Mouse (Mus musculus) mouse embryonic stem cell (cell line): ENCODE results near the gene Col6a2.

Experiments used
- in situ Hi-C, 2 experiments: fragments of 300-500 bp; cut with MboI; formaldehyde crosslinking; loops; 1 replicate in 1 of 2; 3 replicates in 1 of 2; pipeline ENCODE4 v1.14.3; 2019 to 2020; ENCODE audit warnings: low sequenced_read_pairs in 2 of 2, low pct_unique_long_range_greater_than_20kb in 1 of 2, mixed read lengths in 1 of 2; ENCODE audit not compliant: unreplicated experiment in 1 of 2

Col6a2 gene

GRCm38 (mm10) chr10:76641894-76642627 is 18.6 kb upstream of the Col6a2 start:
- in situ Hi-C loops, result no loop called here

- in situ Hi-C loops, result no loop called here
Measured at GRCm38 (mm10) chr10:76639952-76640351, 16.5 kb upstream of the Col6a2 start.

- in situ Hi-C loops, result no loop called here
Measured at GRCm38 (mm10) chr10:76636601-76637000, 13.2 kb upstream of the Col6a2 start.

- in situ Hi-C loops, result no loop called here
Measured at GRCm38 (mm10) chr10:76636026-76636425, 12.6 kb upstream of the Col6a2 start.

- in situ Hi-C loops, result no loop called here
Measured at GRCm38 (mm10) chr10:76634584-76634983, 11.2 kb upstream of the Col6a2 start.

- in situ Hi-C loops, result no loop called here
Measured at GRCm38 (mm10) chr10:76634094-76634571, 10.7 kb upstream of the Col6a2 start.

- in situ Hi-C loops, result no loop called here
Measured at GRCm38 (mm10) chr10:76632630-76633029, 9.2 kb upstream of the Col6a2 start.

GRCm38 (mm10) chr10:76630657-76631056 is 7.2 kb upstream of the Col6a2 start:
- in situ Hi-C loops, result no loop called here

- in situ Hi-C loops, result no loop called here
Measured at GRCm38 (mm10) chr10:76627714-76628113, 4.3 kb upstream of the Col6a2 start.

GRCm38 (mm10) chr10:76624903-76625302 is 1.5 kb upstream of the Col6a2 start:
- in situ Hi-C loops, result no loop called here

GRCm38 (mm10) chr10:76623734-76624133 is 304 bp upstream of the Col6a2 start:
- in situ Hi-C loops, result no loop called here

GRCm38 (mm10) chr10:76622411-76622810 is 1.0 kb downstream of the Col6a2 start:
- in situ Hi-C loops, result no loop called here

GRCm38 (mm10) chr10:76612473-76612872 is 11.0 kb downstream of the Col6a2 start:
- in situ Hi-C loops, result no loop called here

- in situ Hi-C loops, result no loop called here
Measured at GRCm38 (mm10) chr10:76602690-76603089, 20.7 kb downstream of the Col6a2 start.

GRCm38 (mm10) chr10:76596338-76596737 is 27.1 kb downstream of the Col6a2 start:
- in situ Hi-C loops, result no loop called here

- in situ Hi-C loops, result no loop called here
Measured at GRCm38 (mm10) chr10:76590197-76590596, 33.2 kb downstream of the Col6a2 start.

- in situ Hi-C loops, result no loop called here
Measured at GRCm38 (mm10) chr10:76586190-76586589, 37.2 kb downstream of the Col6a2 start.

GRCm38 (mm10) chr10:76584138-76584537 is 39.3 kb downstream of the Col6a2 start:
- in situ Hi-C loops, result no loop called here

- in situ Hi-C loops, result no loop called here
Measured at GRCm38 (mm10) chr10:76576920-76577319, 46.5 kb downstream of the Col6a2 start.

GRCm38 (mm10) chr10:76575374-76575773 is 48.1 kb downstream of the Col6a2 start, which contains the start of gene Ftcd:
Gene Ftcd (plus strand): TSS chr10:76575648.
- in situ Hi-C loops, result no loop called here
